Mouse (Mus musculus) brain, embryonic 14.5 days (tissue): ENCODE measurements around the gene Tssk3. TPM values are rescaled to one million over a fixed set of nuclear protein-coding genes. Genes with fewer than 3 reads are reported as not detected.

Experiments used
- DNase-seq: peaks from one replicate; pipeline ENCODE4 v3.0.0-alpha.2; 2011; ENCODE audit warnings: low read depth
- CTCF ChIP-seq: fragments of 200-500 bp; IDR thresholded peaks from 2 replicates; pipeline ENCODE4 v1.5.1; 2012; ENCODE audit warnings: inconsistent platforms, mild to moderate bottlenecking, moderate library complexity, borderline replicate concordance; ENCODE audit not compliant: insufficient read depth, insufficient read length; ENCODE audit errors: extremely low read depth
- POLR2A ChIP-seq: fragments of 200-500 bp; IDR thresholded peaks from 2 replicates; pipeline ENCODE4 v1.6.1; 2012; ENCODE audit warnings: mild to moderate bottlenecking, inconsistent platforms, borderline replicate concordance; ENCODE audit not compliant: poor library complexity, insufficient read depth, insufficient read length, severe bottlenecking; ENCODE audit errors: extremely low read depth
- polyA plus RNA-seq: library from polyadenylated mRNA; depleted of rRNA; stranded (reverse); fragments of >200 nt; gene quantifications from 2 replicates; pipeline ENCODE4 v1.2.3, GENCODE M21; 2012

Tssk3 gene
- polyA plus RNA-seq, 1 experiment: 0.18 TPM

DNA sequence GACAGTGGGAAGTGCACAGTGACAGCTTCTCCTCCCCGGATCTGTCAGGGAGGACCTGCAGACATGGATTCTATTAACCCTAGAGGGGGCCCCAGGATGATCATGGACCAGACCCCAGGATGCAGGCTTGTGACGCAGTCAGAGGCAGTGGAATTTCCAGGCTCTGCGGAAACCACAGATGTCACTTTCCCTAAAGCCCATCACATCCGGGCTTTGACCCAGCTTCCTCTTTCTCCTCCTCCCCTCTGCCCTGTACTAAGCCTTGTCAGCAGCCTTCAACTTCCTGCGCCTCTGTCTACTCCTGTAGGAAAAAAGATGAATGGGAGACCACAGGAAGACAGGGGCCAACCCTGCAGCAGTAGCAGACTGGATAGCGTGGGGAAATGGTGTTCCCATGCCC is 5.8 kb upstream of the Tssk3 start:
- TF ChIP-seq CTCF: no peak

GRCm38 (mm10) chr4:129495672-129496562 is 5.1 kb upstream of the Tssk3 start:
- peak; percentile 93 for DNase-seq
- TF ChIP-seq POLR2A (no peak), CTCF (peak; percentile 9; the same call in 1 of the 2 replicates)

More for the DNA sequence above, 5.8 kb upstream of the Tssk3 start:
- DNase-seq: no peak

DNA sequence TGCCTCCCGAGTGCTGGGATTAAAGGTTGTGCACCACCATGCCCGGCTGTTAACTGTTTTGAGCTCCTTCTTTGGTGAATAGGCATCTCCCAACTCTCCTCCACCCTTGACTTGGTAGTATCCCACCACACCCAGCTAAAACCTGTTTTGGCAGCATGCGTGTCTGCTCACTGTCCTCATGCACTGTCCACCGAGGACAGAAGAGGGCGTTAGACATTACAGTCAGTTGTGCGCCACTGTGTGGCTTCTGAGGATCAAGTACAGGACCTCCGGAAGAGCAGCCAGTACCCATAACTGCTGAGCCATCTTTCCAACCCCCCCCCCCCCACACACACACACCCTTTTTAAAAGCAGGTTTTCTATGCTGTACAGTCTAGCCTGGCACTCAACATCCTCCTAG is 3.9 kb upstream of the Tssk3 start:
- no peak for DNase-seq
- TF ChIP-seq CTCF (no peak), POLR2A (no peak)

DNA sequence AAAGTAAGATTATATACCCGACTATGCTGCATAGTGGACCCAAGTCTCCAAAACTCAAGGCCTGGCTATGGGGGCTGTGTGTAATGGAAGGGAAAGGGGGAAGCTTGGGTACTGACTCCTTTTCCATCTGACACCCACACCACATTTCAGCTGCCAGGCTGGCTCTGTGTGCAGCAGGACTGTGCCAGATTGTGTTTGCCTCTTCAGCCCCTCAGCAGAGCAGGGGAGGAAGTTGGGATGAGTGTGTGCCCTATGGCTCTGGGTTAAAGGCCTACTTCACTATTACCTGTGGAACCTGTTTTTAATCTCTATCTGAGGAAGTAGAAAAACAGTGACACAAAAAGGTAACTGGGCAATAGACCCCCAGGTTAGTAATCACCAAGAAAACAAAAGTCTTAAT is 9.7 kb downstream of the Tssk3 start:
- TF ChIP-seq CTCF (no peak), POLR2A (no peak)
- DNase-seq: no peak

- no peak for DNase-seq
- no peak for TF ChIP-seq POLR2A
- TF ChIP-seq CTCF: no peak
Observed at GRCm38 (mm10) chr4:129479863-129480262, 11.0 kb downstream of the Tssk3 start.

DNA sequence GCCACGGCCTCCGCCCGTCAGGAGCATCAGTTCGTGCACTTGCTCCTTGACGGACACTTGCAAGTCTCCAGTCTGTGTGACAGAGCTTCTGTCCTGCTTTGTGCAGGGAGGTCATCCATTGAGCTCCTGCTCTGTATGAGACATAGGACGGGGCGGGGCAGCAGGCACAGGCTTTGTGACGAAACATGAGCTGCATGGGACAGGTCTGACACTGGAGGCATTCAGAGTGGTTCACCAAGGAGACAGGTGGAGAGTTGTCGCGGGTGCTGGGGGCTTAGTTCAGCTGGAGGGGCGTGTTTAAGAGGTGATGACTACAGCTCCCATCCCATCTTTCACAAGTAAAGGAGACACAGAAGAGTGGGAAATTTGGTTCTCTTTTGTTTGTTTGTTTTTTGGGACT is 14.8 kb downstream of the Tssk3 start:
- TF ChIP-seq CTCF (no peak), POLR2A (no peak)
- DNase-seq: no peak

DNA sequence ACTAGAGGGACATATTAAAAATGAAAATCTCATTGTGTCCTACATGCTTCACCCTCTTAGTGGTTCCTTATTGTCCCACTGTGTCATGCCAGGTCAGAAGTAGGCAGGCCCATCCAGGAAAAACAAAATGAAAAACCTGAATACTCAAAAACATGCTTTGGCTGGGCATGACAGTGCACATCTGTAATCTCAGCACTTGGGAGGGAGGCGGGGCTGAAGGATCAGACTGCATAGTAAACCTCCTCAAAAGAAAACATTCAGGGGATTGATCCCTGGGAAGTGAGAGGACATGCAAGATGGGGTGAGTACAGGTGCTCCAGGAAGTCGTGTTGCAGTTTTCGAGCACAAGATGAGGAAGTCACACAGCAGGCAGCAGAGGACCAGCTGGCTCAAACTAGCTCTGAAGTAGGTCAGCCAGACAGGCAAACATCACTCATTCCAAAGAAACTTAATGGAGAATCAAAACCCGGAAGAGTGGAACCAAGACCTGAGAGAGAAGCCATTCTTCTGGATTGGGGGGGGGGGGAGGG is 26.5 kb downstream of the Tssk3 start:
- no peak for TF ChIP-seq POLR2A
- TF ChIP-seq CTCF: no peak
- DNase-seq: no peak

DNA sequence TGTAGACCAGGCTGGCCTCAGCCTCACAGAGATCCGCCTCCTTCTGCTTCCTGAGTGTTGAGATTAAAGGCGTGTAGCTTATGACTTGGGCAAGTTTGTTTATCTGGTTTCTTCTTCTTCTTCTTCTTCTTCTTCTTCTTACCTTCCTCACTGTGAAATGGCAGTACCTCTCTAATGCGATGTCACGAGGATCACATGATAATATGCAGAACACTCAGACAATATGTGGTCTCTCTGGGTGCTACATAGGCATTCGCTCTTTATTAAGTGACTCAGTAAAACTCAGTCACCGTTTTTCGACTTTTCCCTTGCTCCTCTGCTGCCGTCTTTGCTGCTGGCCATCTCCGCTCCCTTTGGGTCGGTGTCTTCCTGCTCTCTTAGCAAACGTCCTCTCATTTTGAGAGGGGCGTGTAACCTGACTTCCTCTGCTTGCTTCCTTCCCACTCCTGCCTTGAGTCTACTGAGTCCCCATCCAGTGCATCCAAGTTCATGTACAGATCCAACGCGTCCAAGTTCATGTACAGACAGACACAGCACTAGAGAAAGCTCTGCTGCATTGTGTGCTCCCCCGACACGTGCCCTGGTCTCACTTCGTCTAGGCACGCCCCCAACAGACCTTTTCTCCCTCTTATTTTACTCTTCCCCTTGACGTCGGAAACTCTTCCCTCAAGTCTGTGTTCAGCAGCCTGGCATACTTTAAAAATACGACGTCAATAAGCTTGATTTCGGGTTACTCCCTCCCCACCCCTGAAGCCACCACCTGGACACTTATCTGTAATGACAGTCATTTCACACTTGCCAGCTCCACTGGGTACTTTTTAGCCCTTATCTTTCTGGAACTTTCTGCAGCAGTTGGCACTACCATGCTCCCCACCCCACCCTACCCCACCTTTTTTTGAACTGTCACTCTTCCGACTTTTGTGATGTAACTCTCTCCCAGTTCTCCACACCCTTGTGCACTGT is 27.4 kb downstream of the Tssk3 start:
- no peak for DNase-seq
- no peak for TF ChIP-seq POLR2A
- no peak for TF ChIP-seq CTCF

DNA sequence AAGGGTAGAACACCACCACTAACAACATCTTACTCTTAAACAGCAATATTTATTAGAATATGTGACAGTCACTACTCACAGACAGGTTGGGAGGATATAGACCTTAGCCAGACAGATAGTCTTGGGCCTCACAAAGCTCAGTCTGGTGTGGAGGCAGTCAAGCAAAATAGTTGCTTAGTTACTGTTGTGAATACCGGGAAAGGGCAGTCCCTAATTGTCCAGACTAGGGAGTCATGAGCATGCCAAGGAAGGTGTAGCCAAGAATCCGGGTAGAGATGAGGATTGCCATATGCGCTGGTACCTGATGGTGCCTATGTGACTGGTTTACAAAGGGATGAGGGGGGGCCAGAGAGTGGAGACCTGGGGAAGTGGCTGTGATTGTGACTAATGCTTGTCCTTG is 28.7 kb downstream of the Tssk3 start:
- peak; percentile 5 for DNase-seq
- TF ChIP-seq POLR2A: no peak
- TF ChIP-seq CTCF: no peak

- TF ChIP-seq POLR2A (peak; percentile 74; the same call in 1 of the 2 replicates), CTCF (no peak)
- DNase-seq: peak; percentile 100
Observed at GRCm38 (mm10) chr4:129461183-129461960, 29.4 kb downstream of the Tssk3 start, which contains the start of gene Bsdc1. Bsdc1 (plus strand) TSS chr4:129461581.
